In the genomic region with DNA sequence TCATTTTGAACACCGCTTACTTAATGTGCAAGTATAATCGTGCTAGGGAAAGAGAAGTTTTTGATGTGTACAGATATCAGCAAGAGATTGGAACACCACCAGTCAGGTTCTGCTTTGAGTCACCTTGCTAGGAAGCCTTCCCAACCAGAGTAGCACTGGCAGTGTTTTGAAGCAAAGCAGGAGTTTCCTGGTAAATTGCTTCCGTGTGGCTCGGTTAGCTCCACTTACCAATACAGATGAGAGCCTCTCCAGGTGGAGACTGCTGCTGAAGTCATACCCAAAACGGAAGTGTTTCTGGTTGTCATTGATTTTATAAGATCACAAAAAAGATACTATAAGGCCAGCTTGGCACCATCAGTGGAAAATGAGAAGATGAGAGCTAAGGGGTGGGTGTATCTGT, we compare ENCODE assay signal across 12 mouse cellular contexts.
"Had no signal": no experiment of that assay in that cellular context is flagged by ENCODE, and none has a peak within 500 bp of the region (broad histone marks: within the 10 kb centered on the region; RNA-seq: fewer than 3 reads in every experiment).

No protein-coding gene starts in this region.

- ATAC-seq: liver, embryonic 12.5 days; midbrain, embryonic 15.5 days had no signal

- DNase-seq: kidney, adult 18-20 months; kidney, postnatal 10 days; kidney, postnatal 4 days; lung, embryonic 14.5 days; lung, postnatal 10 days; lung, postnatal 4 days had no signal

- H3K4me3 ChIP-seq: layer of hippocampus, adult 2 months; liver, embryonic 12.5 days; midbrain, embryonic 10.5 days; midbrain, embryonic 15.5 days; neural tube, embryonic 12.5 days; stomach, embryonic 15.5 days had no signal

- H3K9me3 ChIP-seq: liver, embryonic 12.5 days; midbrain, embryonic 10.5 days; midbrain, embryonic 15.5 days; neural tube, embryonic 12.5 days; stomach, embryonic 15.5 days had no signal

- H3K27ac ChIP-seq: layer of hippocampus, adult 2 months; liver, embryonic 12.5 days; midbrain, embryonic 10.5 days; midbrain, embryonic 15.5 days; neural tube, embryonic 12.5 days; stomach, embryonic 15.5 days had no signal

- H3K27me3 ChIP-seq: liver, embryonic 12.5 days; midbrain, embryonic 15.5 days; neural tube, embryonic 12.5 days; stomach, embryonic 15.5 days had no signal

- H3K9ac ChIP-seq: liver, embryonic 12.5 days; lung, embryonic 14.5 days; midbrain, embryonic 15.5 days; neural tube, embryonic 12.5 days; stomach, embryonic 15.5 days had no signal

- H3K4me2 ChIP-seq: liver, embryonic 12.5 days; lung, embryonic 14.5 days; midbrain, embryonic 15.5 days; neural tube, embryonic 12.5 days; stomach, embryonic 15.5 days had no signal

- H3K36me3 ChIP-seq: liver, embryonic 12.5 days; midbrain, embryonic 10.5 days; midbrain, embryonic 15.5 days; stomach, embryonic 15.5 days had no signal

- H3K4me1 ChIP-seq: liver, embryonic 12.5 days; midbrain, embryonic 10.5 days; midbrain, embryonic 15.5 days; neural tube, embryonic 12.5 days; stomach, embryonic 15.5 days had no signal
